Mouse (Mus musculus): Measurements from ENCODE around the gene Atp9a. TPM values are rescaled to one million over a fixed set of nuclear protein-coding genes. Genes with fewer than 3 reads are reported as not detected.
A peak's percentile ranks its signal among the peaks of the same experiment; 100 is the strongest.

Gene Atp9a
- total RNA-seq, 2 experiments from 2014 or later, result 448 to 467 TPM

GRCm38 (mm10) chr2:168651757-168652156, 90.5 kb downstream of the Atp9a start:
- intact Hi-C loops (cut with DNase I), result no loop called here

GRCm38 (mm10) chr2:168648171-168648570, 94.0 kb downstream of the Atp9a start:
- intact Hi-C loops (cut with DNase I), result loop anchor here (5.0 kb wide), 1 partner anchor 396 kb away; no protein-coding TSS in a partner anchor
- no peak for DNase-seq

More at GRCm38 (mm10) chr2:168651757-168652156, 90.5 kb downstream of the Atp9a start:
- DNase-seq, result no peak

GRCm38 (mm10) chr2:168644855-168645254, 97.4 kb downstream of the Atp9a start:
- DNase-seq, result no peak
- intact Hi-C loops (cut with DNase I), result loop anchor here (5.0 kb wide), 1 partner anchor 393 kb away; no protein-coding TSS in a partner anchor

- DNase-seq, result no peak
- intact Hi-C loops (cut with DNase I), result no loop called here
Measured at GRCm38 (mm10) chr2:168643524-168644177, 98.6 kb downstream of the Atp9a start.

- intact Hi-C loops (cut with DNase I), result no loop called here
- no peak for DNase-seq
Measured at GRCm38 (mm10) chr2:168642187-168642586, 100.0 kb downstream of the Atp9a start.

GRCm38 (mm10) chr2:168640460-168640859, 101.7 kb downstream of the Atp9a start:
- DNase-seq, result no peak
- intact Hi-C loops (cut with DNase I), result no loop called here

- intact Hi-C loops (cut with DNase I), result no loop called here
- DNase-seq, result no peak
Measured at GRCm38 (mm10) chr2:168634881-168635280, 107.3 kb downstream of the Atp9a start.

- intact Hi-C loops (cut with DNase I), result no loop called here
- DNase-seq, result no peak
Measured at GRCm38 (mm10) chr2:168633301-168633816, 108.8 kb downstream of the Atp9a start.

GRCm38 (mm10) chr2:168632543-168632942, 109.7 kb downstream of the Atp9a start:
- DNase-seq, result no peak
- intact Hi-C loops (cut with DNase I), result no loop called here

GRCm38 (mm10) chr2:168628787-168629186, 113.4 kb downstream of the Atp9a start:
- peak; percentile 87 for DNase-seq
- intact Hi-C loops (cut with DNase I), result loop anchor here (2.0 to 5.0 kb wide), 2 partner anchors 160 to 376 kb away; no protein-coding TSS in a partner anchor

- DNase-seq, result no peak
- intact Hi-C loops (cut with DNase I), result loop anchor here (2.0 to 5.0 kb wide), 2 partner anchors 159 to 376 kb away; no protein-coding TSS in a partner anchor
Measured at GRCm38 (mm10) chr2:168627829-168628770, 114.1 kb downstream of the Atp9a start.

GRCm38 (mm10) chr2:168626385-168626784, 115.8 kb downstream of the Atp9a start:
- intact Hi-C loops (cut with DNase I), result loop anchor here (5.0 kb wide), 1 partner anchor 374 kb away; no protein-coding TSS in a partner anchor
- no peak for DNase-seq

- no peak for DNase-seq
- intact Hi-C loops (cut with DNase I), result loop anchor here (5.0 kb wide), 1 partner anchor 373 kb away; no protein-coding TSS in a partner anchor
Measured at GRCm38 (mm10) chr2:168625091-168625490, 117.1 kb downstream of the Atp9a start.

- DNase-seq, result peak; percentile 52
Measured at GRCm38 (mm10) chr2:168621111-168621802, 121.0 kb downstream of the Atp9a start.

GRCm38 (mm10) chr2:168618205-168618717, 123.9 kb downstream of the Atp9a start:
- intact Hi-C loops (cut with DNase I), result no loop called here
- no peak for DNase-seq

More at GRCm38 (mm10) chr2:168621111-168621802, 121.0 kb downstream of the Atp9a start:
- intact Hi-C loops (cut with DNase I), result no loop called here

GRCm38 (mm10) chr2:168615160-168615559, 127.0 kb downstream of the Atp9a start:
- DNase-seq, result peak; percentile 58
- intact Hi-C loops (cut with DNase I), result no loop called here

GRCm38 (mm10) chr2:168614170-168614872, 127.9 kb downstream of the Atp9a start:
- intact Hi-C loops (cut with DNase I), result no loop called here
- peak; percentile 41 for DNase-seq

GRCm38 (mm10) chr2:168613092-168613880, 128.9 kb downstream of the Atp9a start:
- DNase-seq, result no peak
- intact Hi-C loops (cut with DNase I), result no loop called here

GRCm38 (mm10) chr2:168610941-168611340, 131.3 kb downstream of the Atp9a start:
- DNase-seq, result no peak
- intact Hi-C loops (cut with DNase I), result no loop called here
